Mouse (Mus musculus) ovary, postnatal 10 days (tissue): ENCODE measurements around the gene Mafg.
A peak's percentile ranks its signal among the peaks of the same experiment; 100 is the strongest.
"Not testable (repeated sequence)": the region's sequence is repeated elsewhere in the genome, so short reads cannot be mapped to it uniquely, and the experiment has no call there.

Experiments used
- DNase-seq: peaks from one replicate; pipeline ENCODE4 v3.0.0; 2022; ENCODE audit warnings: low spot score

Mafg gene

GRCm38 (mm10) chr11:120597240-120598235, 35.9 kb downstream of the Mafg start:
- DNase-seq = no peak

- no peak for DNase-seq
These were observed 44.9 kb downstream of the Mafg start for GRCm38 (mm10) chr11:120588531-120588930.

GRCm38 (mm10) chr11:120583937-120584336, 49.5 kb downstream of the Mafg start:
- no peak for DNase-seq

- DNase-seq = not testable (repeated sequence)
These were observed 50.5 kb downstream of the Mafg start for GRCm38 (mm10) chr11:120582982-120583293.

- no peak for DNase-seq
These were observed 51.0 kb downstream of the Mafg start for GRCm38 (mm10) chr11:120582268-120582981.

GRCm38 (mm10) chr11:120581490-120582267, 51.7 kb downstream of the Mafg start, which contains the start of gene Arhgdia:
Arhgdia (minus strand) TSS chr11:120581624.
- DNase-seq = peak; percentile 78

GRCm38 (mm10) chr11:120580871-120581331, 52.5 kb downstream of the Mafg start:
- no peak for DNase-seq

- no peak for DNase-seq
These were observed 53.2 kb downstream of the Mafg start for GRCm38 (mm10) chr11:120580190-120580589.

GRCm38 (mm10) chr11:120579316-120580107, 53.9 kb downstream of the Mafg start:
- DNase-seq = peak; percentile 57

- DNase-seq = no peak
These were observed 54.6 kb downstream of the Mafg start for GRCm38 (mm10) chr11:120578694-120579243.

- no peak for DNase-seq
These were observed 55.2 kb downstream of the Mafg start for GRCm38 (mm10) chr11:120578024-120578693.

GRCm38 (mm10) chr11:120577211-120578023, 56.0 kb downstream of the Mafg start:
- no peak for DNase-seq

- DNase-seq = no peak
These were observed 56.9 kb downstream of the Mafg start for GRCm38 (mm10) chr11:120576365-120576981.

- no peak for DNase-seq
These were observed 57.5 kb downstream of the Mafg start for GRCm38 (mm10) chr11:120575940-120576339.
